Mouse (Mus musculus) embryo, embryonic 11.5 days (tissue): Measurements from ENCODE around the gene Htra1.

Source experiments
- DNase-seq: peaks from one replicate; pipeline ENCODE4 v3.0.0-alpha.2; 2012; ENCODE audit warnings: low read depth, low spot score

Gene Htra1

DNA sequence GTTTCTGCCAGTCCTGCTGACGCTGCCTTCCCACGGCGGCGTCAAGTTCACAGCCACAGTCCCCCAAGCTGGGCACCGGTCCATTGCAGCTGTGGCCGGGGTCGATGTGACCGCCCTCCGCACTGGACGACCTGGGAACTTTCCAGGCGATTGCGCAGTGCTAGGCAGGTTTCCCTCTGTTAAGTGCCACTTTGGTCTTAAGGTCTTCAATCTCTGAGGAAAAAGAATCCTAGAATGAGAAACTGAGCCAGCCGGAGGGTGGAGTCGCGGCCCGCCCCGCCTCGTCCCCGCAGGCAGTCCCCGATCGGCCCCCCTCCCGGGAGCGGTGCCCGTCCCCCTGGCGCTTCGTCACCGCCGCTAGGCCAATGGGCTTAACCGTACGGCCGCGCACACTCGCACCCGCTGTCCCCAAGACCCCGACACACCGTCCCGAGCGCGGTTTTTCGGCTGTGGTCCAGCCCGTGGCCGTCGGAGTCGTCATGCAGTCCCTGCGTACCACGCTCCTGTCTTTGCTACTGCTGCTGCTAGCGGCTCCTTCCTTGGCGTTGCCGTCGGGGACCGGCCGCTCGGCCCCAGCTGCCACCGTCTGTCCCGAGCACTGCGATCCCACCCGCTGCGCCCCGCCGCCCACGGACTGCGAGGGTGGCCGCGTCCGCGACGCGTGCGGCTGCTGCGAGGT lies at the start of gene Htra1:
Gene Htra1 (plus strand): TSS at position 319 of the 679 bp plus-strand sequence.
- no peak for DNase-seq

DNA sequence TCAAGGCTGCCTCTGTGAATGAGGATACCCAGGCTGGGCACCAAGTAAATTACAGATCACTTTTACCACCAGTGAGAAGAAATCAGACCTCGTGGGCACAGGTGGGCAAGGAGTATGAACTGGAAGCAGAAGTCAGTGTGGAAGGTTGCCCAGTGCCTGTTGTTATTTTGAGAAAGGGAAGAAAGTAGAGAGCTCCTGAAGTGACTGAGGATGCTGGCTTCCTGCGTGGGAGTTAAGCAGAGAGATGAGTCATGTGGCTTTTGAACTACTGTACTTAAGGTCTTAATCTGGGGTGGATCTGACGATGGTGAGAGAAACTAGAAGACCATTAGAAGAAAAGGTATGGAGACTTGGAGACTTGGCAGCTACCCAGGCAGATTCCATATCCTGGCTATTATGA lies 49.7 kb upstream of the Htra1 start:
- no peak for DNase-seq

DNA sequence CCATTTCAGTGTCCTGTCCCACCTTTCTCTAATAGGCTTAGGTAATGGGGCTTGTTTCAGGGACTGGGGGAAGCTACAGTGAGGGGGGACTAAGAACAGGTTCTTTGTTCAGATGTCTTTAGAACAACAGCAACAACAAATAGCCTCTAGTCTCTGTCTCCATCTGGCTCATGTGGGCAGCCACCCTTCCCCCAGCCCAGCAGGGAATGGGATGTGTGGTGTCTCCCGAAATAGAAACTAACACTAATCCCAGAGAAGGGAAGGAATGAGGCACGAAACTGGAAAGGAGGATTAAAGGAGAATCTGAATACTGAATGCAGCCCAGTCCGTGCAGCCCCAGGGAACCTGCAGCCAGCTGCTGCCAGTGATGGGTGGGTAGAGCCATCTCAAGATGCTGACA lies 48.0 kb upstream of the Htra1 start:
- no peak for DNase-seq

DNA sequence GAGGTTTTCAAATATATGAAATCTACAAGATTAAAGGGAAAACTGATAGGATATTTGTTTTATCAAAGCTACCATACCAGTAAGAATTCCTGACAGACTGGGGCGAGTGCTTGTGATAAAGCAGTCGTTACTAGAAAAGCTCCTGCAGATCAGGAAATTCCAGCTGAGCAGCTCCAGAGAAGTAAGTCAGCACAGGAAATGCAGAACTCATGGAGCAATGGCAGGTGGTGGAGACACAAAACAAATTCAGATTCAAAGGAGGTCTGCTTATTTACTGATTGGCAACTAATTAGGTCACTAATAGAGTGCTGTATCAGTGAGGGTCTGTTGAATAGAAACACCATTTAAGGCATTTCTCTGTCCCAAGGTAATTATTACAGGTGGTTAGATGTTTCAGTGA lies 45.0 kb upstream of the Htra1 start:
- DNase-seq, result no peak

DNA sequence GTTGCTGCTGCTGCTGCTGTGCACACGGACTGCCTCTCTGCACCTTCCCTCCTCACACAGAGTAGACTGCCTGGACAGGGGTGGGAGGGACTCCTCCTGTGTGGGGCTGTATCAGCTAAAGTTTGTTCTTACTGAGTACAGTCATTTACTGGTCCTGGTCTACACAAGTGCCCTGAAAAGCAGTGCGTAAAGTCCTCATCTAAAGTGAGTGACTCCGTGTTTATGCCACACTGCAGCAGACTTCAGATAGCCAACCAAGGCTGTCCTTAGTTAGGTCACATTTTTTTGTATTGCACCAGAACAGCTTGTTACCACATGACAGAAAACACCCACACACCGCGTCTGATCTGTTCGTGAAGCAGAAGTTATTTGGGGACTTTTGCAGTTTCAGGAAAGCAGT lies 42.9 kb upstream of the Htra1 start:
- DNase-seq, result no peak

DNA sequence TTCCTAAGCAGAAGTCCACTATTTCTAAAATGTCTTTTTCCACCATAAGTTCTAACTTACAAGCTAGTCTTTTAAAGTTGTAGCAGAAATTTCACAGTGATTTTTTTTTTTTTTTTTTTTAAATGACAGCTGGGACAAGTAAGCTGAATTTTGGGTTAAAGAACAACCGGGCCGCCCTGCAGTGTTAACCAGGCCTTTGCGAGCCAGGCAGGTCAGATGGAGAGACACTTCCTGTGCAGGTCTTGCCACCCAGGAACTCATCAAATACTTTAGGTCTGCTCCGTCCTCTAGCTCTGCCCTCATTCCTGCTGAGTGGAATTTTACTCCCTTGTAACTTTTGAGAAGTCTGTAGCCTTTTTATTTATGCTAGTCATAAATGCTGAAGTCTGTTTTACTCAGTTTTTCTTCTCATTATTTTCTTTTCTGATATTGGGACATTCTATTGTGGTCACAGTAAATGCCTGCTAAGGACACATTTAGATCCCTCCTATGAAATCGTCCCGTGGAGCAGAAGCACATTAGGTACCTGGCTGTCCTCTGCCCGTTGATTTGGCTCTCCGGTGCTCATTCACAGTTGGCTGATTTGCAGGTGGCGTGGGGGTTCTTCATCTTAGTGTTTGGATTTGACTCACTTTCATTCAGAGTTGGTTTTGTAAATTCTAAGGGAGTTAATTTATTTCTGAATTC lies 40.8 kb upstream of the Htra1 start:
- no peak for DNase-seq

DNA sequence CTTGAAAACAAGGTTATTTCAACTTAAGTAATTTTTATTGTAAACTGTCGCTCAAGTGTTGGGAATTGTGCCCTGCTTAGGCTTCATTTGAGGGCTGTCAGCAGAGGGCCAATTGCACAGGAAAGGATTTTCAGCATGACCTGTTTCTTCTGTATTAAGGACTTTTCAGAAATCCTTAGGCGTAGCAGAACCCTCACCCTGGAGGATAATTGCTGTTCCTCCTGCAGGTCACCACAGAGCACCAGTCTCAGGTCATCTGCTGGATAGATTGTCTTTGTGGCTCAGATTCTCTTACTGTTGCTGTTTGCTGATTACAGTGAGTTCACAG lies 40.3 kb upstream of the Htra1 start:
- no peak for DNase-seq

DNA sequence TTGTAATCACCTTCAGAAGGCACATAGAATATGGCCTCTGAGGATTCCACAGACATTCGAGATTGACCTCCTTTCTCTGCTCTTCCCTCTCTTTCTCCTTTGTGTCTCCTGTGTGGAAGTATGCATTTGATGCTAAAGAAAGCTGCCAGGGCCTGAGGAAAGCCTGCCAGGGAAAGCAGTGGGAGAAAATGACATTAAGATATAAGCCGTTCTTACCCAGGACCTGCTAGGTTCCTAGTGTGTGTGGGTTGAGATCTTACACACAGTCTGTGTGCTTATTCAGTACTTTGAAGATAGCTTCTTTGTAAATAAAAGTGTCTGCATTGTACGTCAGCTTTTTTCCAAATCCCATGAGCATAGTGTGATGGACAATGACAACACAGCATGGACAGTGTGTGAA lies 39.8 kb upstream of the Htra1 start:
- DNase-seq, result no peak

DNA sequence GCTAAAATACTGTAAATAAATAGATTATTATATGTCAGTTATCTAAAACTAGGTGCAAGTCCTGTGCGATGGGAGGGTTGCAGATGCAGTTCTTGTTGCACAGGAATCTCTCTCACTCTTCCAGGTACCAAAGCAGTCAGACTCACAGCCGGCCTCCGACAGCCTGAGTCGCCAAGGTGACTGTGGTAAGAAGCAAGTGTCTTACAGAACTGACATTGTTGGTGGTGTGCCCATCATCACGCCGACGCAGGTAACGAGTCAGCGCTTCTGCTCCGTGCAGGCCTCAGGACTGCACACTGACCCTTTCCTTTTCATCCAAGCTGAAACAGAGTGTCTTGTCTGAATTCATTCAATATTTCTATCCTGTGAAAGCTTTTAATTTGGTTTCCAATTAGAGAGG lies 38.7 kb upstream of the Htra1 start:
- DNase-seq, result no peak

DNA sequence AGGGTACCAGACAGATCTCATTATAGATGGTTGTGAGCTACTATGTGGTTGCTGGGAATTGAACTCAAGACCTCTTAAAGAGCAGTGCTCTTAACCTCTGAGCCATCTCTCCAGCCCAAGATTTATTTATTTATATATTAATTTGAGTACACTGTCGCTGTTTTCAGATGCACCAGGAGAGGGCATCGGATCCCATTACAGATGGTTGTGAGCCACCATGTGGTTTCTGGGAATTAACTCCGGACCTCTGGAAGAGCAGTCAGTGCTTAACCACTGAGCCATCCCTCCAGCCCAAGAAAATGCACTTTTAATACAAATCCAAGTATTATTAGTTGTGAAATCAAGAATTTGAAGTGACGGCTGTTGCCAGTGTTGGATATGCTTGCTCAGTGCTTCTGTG lies 37.5 kb upstream of the Htra1 start:
- DNase-seq, result no peak

DNA sequence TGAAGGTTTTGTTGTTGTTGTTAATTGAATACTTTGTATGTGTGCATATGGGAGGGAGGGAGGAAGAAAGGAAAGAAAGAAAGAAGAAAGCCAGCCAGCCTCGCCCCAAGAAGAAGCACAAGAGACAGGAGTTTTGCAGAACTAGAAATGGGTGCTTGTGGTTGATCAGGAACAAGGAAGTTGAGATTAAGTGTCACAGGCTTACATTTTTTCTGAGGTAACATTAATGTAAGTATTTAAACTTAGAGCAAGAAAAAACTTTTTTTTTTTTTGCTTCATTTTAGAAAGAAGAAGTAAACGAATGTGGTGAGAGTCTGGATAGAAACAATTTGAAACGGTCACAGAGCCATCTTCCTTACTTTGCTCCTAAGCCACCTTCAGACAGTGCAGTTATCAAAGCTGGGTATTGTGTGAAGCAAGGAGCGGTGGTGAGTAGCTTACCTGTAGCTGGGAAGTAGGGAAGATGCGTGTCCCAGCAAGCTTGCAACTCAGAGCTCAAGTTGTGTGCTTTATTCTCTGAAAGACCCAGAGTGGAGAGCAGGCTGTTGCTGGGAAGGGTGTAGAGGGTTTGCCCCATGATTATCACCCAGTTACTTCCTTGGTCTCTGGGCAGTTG lies 35.6 kb upstream of the Htra1 start:
- no peak for DNase-seq

DNA sequence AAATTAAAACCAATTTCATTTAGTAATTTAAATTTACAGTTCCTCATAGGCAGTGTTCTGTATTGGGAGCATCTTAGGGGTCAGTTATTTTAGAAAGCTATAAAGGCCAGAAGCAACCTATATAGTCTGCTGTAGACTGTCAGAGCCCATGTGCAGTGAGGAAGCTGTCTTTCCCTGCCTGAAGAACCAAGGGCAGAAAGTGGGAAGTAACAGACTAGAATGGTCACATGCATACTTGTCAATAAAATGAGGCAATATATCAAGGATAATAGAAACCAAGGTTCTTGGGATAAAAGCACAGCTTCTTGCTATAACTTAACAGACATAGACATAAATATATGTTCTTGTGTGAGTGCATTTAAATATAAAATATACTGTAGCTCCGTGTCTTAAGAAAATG lies 33.0 kb upstream of the Htra1 start:
- DNase-seq, result no peak

DNA sequence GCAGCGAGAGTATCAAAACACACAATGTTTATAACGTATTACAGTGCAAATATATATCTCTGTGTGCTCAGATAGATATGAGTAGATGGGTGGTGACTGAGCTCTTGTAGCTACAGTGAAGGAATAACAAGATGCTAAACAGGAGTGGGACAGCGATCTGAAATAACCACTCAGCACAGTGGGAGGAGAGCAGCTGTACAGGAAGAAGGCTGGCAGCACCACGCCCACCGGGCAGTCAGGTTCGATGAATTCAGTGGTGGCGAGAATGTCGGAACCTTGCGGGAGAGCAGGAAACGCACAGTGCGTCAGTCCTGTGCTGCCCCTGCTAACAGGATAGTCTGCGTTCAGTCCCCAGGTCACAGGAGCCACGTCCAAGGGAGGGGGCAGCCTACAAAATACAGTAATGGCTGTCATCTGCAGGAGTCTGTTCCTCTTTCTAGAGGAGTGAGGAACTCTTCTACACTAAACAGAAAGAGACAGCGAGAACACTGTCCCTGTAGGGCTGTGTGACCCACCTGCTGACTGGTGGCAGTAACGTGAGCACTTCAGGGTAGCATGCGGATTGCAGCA lies 32.3 kb upstream of the Htra1 start:
- DNase-seq, result no peak

DNA sequence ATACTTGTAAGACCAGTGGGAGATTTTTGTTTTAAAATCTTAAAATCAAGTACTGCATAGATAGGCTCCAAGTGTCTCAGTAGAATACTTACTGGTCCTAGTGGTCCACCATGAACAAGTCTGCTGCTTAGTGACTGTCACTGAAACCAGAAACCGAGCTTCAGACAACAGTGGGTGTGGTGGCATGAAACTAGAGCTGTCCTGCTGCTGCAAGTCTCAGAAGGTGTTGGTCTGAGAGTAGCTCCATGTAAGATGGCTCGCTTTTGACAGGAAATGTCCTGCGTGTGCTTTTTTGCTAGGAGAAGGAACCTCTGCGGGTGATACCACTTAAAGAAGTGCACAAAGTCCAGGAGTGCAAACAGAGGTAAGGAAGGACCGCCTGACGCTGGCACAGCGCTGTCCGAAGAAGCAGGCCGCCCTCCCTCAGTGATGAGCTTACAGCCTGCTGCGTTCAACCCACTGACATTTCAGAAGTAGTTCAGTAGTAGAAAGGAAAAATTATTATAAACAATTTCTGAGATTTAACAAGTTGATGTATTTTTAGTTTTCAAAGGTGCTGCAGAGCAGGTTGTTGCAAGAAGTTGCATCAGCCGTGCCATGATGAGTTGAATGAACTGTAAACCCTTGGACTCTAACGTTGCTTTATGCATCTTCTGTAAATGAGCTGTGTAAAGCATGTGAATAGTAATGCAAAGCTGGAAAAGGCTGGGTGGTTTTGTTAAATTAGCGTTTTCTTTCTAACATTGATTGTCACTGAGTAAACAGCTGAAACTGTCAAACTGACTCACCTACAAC lies 31.1 kb upstream of the Htra1 start:
- DNase-seq, result no peak

DNA sequence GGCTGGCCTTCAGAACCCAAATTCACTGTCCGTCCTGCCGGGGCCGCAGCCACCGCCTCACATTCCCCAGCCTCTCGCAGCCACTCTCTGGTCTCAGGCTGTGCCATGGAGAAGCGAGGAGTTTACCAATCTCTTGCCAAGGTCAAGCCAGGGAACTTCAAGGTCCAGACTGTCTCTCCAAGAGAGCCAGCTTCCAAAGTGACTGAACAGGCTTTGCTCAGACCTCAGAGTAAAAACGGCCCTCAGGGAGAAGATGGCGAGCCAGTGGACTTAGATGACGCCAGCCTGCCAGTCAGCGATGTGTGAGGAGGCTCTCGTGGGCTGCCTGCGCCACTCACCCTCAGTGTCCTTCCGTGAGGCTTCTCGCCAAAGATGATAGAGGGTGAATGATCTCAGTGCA lies 25.1 kb upstream of the Htra1 start:
- DNase-seq, result no peak

DNA sequence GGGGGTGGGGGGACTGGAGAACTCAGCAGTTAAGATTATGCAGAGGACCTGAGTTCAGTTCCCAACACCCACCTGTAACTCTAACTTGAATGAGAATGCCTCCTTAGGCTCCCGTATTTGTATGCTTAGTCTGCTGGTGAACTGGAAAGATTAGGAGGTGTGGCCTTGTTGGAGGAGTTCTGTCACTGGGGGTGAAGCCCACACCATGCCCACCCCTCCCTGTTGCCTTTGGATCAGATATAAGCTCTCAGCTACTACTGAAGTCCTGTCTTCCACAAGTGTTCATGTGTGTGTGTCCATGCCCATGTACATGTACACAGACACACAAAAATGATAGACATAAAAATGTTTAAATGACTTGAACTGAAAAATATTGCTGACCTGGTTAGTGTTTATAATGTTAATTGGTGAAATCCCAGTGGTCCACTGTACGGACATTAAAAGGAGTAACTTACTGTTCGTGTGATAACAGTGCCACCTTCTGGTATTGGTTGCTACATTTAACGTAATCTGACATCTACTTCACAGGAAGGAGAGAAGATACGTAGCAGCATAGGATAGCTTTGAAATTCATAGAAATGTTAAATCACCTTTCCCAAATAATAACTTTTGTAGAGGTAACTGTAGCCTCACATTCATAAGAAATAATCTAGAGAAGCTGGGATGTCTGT lies 21.1 kb upstream of the Htra1 start:
- DNase-seq, result peak; percentile 24

DNA sequence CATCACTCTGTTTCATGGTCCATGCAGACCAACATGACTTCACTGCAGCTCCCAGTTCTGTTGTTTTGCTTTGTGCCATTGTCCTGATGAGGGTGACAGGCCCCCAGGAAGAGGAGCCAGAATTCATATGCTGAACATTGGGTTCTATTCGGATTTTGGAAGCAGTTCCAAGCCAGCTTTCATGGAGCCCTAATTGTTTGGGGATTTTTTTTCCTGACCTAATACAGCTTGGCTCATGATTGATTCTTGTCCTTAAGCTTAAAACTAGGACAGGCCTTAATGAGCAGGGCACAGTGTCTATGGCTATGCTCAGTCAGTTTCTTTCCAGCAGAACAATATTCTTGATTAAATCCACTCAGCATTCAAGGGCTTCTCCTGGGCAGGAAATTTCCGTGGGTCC lies 17.7 kb upstream of the Htra1 start:
- DNase-seq, result no peak

DNA sequence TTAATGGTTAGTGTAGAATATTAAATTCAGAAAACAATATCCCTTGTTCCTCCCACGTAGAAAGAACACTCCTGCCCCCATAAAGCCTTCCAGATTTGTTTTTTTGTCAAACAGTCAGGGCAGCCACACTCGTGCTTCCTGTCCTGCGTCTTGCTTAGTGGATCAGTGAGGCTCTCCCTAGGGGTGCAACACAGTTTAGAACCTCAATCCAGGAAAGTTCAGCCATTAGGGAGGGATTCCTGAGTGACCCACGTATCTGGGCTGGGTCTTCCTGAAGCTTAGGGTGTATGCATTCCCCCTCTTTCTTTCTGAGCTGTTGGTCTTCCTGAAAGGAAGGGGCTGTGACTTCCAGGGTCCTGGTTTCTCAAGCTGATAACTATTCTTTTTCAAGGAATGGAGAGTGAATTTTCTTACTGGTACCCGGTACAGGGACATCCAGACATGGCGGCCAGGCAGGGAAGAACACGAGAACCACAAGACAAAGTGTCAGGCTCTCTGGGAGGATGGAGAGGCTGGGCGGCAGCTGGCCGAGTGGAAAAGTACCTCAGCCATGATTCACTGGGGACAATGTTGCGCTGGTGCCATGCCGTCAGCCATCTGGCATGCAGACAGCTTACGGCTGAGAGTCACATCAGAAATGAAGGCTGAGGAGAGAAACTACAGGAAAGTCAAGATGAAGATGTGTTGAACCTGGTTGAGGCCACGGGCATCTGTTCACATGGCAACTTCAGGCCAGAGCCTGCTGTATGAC lies 12.8 kb upstream of the Htra1 start:
- DNase-seq, result no peak

DNA sequence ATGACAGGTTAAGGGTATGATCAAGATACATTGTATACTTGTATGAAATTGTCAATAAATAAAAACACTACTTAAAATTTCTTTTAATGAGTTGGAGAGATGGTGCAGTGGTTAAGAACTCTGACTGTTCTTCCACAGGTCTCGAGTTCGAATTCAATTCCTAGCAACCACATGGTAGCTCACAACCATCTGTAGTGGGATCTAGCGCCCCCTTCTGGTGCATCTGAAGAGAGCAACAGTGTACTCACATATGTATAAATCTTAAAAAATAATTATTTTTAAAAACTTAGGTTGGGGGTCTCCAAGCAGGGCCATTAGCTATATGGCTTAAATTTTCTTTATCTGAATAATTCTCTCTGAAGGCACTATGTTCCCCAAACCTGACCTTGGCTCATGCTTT lies 5.5 kb upstream of the Htra1 start:
- DNase-seq, result no peak

DNA sequence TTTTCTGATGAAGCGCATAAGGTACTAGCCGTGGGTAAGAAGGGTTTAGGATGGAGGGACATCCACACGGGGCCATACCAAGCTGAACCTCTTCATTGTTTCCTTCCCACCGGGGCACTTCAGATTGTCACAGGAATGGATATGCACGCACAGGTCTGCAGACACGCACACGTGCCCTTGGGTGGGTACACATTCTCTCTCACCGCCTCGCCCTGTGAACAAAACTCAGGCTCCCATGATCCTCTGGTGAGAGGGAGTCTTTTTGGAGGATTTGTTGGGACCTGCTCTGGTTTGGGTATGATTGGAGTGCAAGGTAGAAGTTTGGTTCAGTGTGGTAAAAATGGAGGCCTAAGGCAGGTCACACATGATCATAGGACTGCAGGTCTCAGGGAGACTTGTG lies 3.0 kb upstream of the Htra1 start:
- no peak for DNase-seq

DNA sequence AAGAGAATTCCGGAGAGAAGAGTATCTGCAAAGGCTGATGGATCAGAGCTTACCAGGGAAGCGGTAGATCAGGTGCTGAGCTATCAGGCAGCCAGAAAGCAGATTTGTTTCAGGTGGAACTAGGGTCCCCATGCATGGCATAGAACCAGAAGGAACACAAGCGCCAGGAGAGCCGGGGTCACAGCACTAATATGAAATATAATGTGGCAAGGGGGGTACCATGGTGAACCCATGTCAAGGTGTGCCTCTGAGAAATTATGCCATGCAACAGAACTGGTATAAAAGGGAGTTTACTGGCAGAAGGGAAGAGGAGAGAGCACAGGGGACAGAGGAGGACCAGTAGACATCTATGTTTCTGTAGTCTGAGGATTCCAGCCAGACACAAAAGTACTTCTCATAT lies 1.3 kb upstream of the Htra1 start:
- no peak for DNase-seq
